Mouse (Mus musculus) brain, embryonic 14.5 days (tissue): Measurements from ENCODE around the gene Gm11172.

ENCODE experiments used
- CTCF ChIP-seq: fragments of 200-500 bp; IDR thresholded peaks from 2 replicates; pipeline ENCODE4 v1.5.1; 2012; ENCODE audit warnings: inconsistent platforms, mild to moderate bottlenecking, moderate library complexity, borderline replicate concordance; ENCODE audit not compliant: insufficient read depth, insufficient read length; ENCODE audit errors: extremely low read depth
- POLR2A ChIP-seq: fragments of 200-500 bp; IDR thresholded peaks from 2 replicates; pipeline ENCODE4 v1.6.1; 2012; ENCODE audit warnings: mild to moderate bottlenecking, inconsistent platforms, borderline replicate concordance; ENCODE audit not compliant: poor library complexity, insufficient read depth, insufficient read length, severe bottlenecking; ENCODE audit errors: extremely low read depth

DNA sequence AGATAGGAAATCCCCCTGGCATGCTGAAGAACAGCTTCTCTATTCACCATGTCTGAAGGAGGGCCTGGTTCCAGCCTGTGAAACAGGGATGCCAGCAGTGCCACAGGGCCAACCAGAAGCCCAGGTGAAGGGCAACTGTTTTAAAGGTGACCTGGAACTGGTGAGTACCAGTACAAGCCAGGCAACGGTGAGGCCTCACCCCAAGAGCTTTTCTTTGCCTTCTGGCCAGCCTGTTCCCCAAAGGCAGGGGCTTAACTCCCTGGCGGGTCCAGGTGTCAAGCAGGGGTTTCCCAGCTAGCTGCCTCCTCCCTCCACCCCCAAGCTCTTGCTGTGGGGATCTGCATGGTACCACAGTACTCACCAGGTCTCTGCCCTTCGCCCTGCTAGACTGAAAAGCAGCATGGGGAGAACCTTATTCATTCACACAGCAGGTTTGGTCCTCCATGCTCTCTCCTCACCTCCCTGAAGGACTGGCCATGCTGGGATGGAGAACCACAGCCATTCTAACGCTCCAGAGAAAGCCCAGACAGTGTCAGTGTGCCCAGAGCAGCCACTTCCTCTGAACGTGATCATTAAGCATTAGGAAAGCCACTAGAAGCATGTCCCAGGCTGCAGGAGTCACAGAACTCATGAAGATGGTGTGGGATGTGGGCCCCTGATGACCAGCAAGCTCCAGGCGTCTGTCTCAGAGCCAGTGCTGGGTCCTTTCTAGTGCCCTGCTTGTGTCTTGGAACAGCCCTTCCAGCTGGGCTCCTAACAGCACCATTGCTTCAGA is 30.2 kb upstream of the Gm11172 start:
- TF ChIP-seq POLR2A (no peak), CTCF (no peak)
